Mouse (Mus musculus): ENCODE data around the gene Cldn4. TPM values are rescaled to one million over a fixed set of nuclear protein-coding genes. Genes with fewer than 3 reads are reported as not detected.

Cldn4 gene
- polyA plus RNA-seq, 1 experiment from 2014 or later: 76.1 TPM

GRCm38 (mm10) chr5:134955491-134955890, 8.8 kb upstream of the Cldn4 start:
- no peak overlapping the region for H3K9ac ChIP-seq (ENCODE audit: low read depth, low read length)
- H3K27ac ChIP-seq (ENCODE audit: low read depth, low read length): no peak overlapping the region
- no peaks in the 10 kb centered on the region for H3K9me3 ChIP-seq (ENCODE audit: control insufficient read depth, low read length)
- H3K36me3 ChIP-seq (ENCODE audit: control insufficient read depth, insufficient read depth, low read length): no peaks in the 10 kb centered on the region
- no peak for ATAC-seq (ENCODE audit: low FRiP score, low TSS enrichment)
- H3K27me3 ChIP-seq (ENCODE audit: control insufficient read depth, insufficient read depth, low read length): no peaks in the 10 kb centered on the region
- no peak overlapping the region for H3K4me2 ChIP-seq (replicated peaks; ENCODE audit: low read depth, low read length)
- H3K4me1 ChIP-seq (ENCODE audit: control insufficient read depth, insufficient read depth, low read length): no peaks in the 10 kb centered on the region; the same call in 1 of the 2 replicates
- no peak overlapping the region for H3K4me3 ChIP-seq (ENCODE audit: low read length)
- 53% methylated on average over 5 of the region's 5 CpGs for WGBS

GRCm38 (mm10) chr5:134951053-134951884, 4.5 kb upstream of the Cldn4 start:
- Histone ChIP-seq H3K27ac (ENCODE audit: low read depth, low read length) (peak overlapping the region; percentile 76), H3K4me3 (ENCODE audit: low read length) (peak overlapping the region; percentile 2; the same call in 1 of the 2 replicates)

GRCm38 (mm10) chr5:134948085-134948439, 1.3 kb upstream of the Cldn4 start:
- no peak for ATAC-seq (ENCODE audit: low FRiP score, low TSS enrichment)
- H3K9ac ChIP-seq (ENCODE audit: low read depth, low read length): no peak overlapping the region
- peaks cover 12% of the 10 kb centered on the region; the same call in 1 of the 2 replicates for H3K4me1 ChIP-seq (ENCODE audit: control insufficient read depth, insufficient read depth, low read length)
- no peak overlapping the region for H3K4me3 ChIP-seq (ENCODE audit: low read length)
- no peaks in the 10 kb centered on the region for H3K9me3 ChIP-seq (ENCODE audit: control insufficient read depth, low read length)
- peaks cover 20% of the 10 kb centered on the region for H3K27me3 ChIP-seq (ENCODE audit: control insufficient read depth, insufficient read depth, low read length)
- WGBS: 67% methylated on average over 4 of the region's 4 CpGs
- H3K4me2 ChIP-seq (replicated peaks; ENCODE audit: low read depth, low read length): no peak overlapping the region
- H3K36me3 ChIP-seq (ENCODE audit: control insufficient read depth, insufficient read depth, low read length): no peaks in the 10 kb centered on the region
- H3K27ac ChIP-seq (ENCODE audit: low read depth, low read length): no peak overlapping the region

More at GRCm38 (mm10) chr5:134951053-134951884, 4.5 kb upstream of the Cldn4 start:
- Histone ChIP-seq H3K27me3 (ENCODE audit: control insufficient read depth, insufficient read depth, low read length) (peaks cover 9% of the 10 kb centered on the region), H3K4me1 (ENCODE audit: control insufficient read depth, insufficient read depth, low read length) (peaks cover 12% of the 10 kb centered on the region; the same call in 1 of the 2 replicates), H3K4me2 (replicated peaks; ENCODE audit: low read depth, low read length) (peak overlapping the region; percentile 28), H3K36me3 (ENCODE audit: control insufficient read depth, insufficient read depth, low read length) (no peaks in the 10 kb centered on the region), H3K9me3 (ENCODE audit: control insufficient read depth, low read length) (no peaks in the 10 kb centered on the region), H3K9ac (ENCODE audit: low read depth, low read length) (no peak overlapping the region)
- 10% methylated on average over 19 of the region's 19 CpGs for WGBS
- ATAC-seq (ENCODE audit: low FRiP score, low TSS enrichment): peak; percentile 64; the same call in 1 of the 2 replicates

GRCm38 (mm10) chr5:134947420-134948084, 818 bp upstream of the Cldn4 start:
- no peak overlapping the region for H3K4me3 ChIP-seq (ENCODE audit: low read length)
- no peaks in the 10 kb centered on the region for H3K36me3 ChIP-seq (ENCODE audit: control insufficient read depth, insufficient read depth, low read length)
- 42% methylated on average over 5 of the region's 5 CpGs for WGBS
- H3K4me2 ChIP-seq (replicated peaks; ENCODE audit: low read depth, low read length): peak overlapping the region; percentile 17; the same call in 1 of the 2 replicates
- H3K9ac ChIP-seq (ENCODE audit: low read depth, low read length): no peak overlapping the region
- no peak for ATAC-seq (ENCODE audit: low FRiP score, low TSS enrichment)
- no peaks in the 10 kb centered on the region for H3K9me3 ChIP-seq (ENCODE audit: control insufficient read depth, low read length)
- H3K27ac ChIP-seq (ENCODE audit: low read depth, low read length): peak overlapping the region; percentile 83
- peaks cover 12% of the 10 kb centered on the region; the same call in 1 of the 2 replicates for H3K4me1 ChIP-seq (ENCODE audit: control insufficient read depth, insufficient read depth, low read length)
- peaks cover 20% of the 10 kb centered on the region for H3K27me3 ChIP-seq (ENCODE audit: control insufficient read depth, insufficient read depth, low read length)

- WGBS: 18% methylated on average over 43 of the region's 43 CpGs
- peak; percentile 24; the same call in 1 of the 2 replicates for ATAC-seq (ENCODE audit: low FRiP score, low TSS enrichment)
- peaks cover 20% of the 10 kb centered on the region for H3K27me3 ChIP-seq (ENCODE audit: control insufficient read depth, insufficient read depth, low read length)
These were observed 474 bp downstream of the Cldn4 start for GRCm38 (mm10) chr5:134946063-134946856.

GRCm38 (mm10) chr5:134945266-134945959, 1.3 kb downstream of the Cldn4 start:
- WGBS: 40% methylated on average over 16 of the region's 19 CpGs
- peaks cover 20% of the 10 kb centered on the region for H3K27me3 ChIP-seq (ENCODE audit: control insufficient read depth, insufficient read depth, low read length)
- peak overlapping the region; percentile 83 for H3K27ac ChIP-seq (ENCODE audit: low read depth, low read length)
- peak overlapping the region; percentile 37 for H3K4me3 ChIP-seq (ENCODE audit: low read length)
- H3K9me3 ChIP-seq (ENCODE audit: control insufficient read depth, low read length): no peaks in the 10 kb centered on the region
- peak overlapping the region; percentile 61 for H3K9ac ChIP-seq (ENCODE audit: low read depth, low read length)
- H3K4me2 ChIP-seq (replicated peaks; ENCODE audit: low read depth, low read length): peak overlapping the region; percentile 31
- peaks cover 12% of the 10 kb centered on the region; the same call in 1 of the 2 replicates for H3K4me1 ChIP-seq (ENCODE audit: control insufficient read depth, insufficient read depth, low read length)
- no peak for ATAC-seq (ENCODE audit: low FRiP score, low TSS enrichment)
- no peaks in the 10 kb centered on the region for H3K36me3 ChIP-seq (ENCODE audit: control insufficient read depth, insufficient read depth, low read length)

More at GRCm38 (mm10) chr5:134946063-134946856, 474 bp downstream of the Cldn4 start:
- Histone ChIP-seq H3K9me3 (ENCODE audit: control insufficient read depth, low read length) (no peaks in the 10 kb centered on the region), H3K36me3 (ENCODE audit: control insufficient read depth, insufficient read depth, low read length) (no peaks in the 10 kb centered on the region), H3K4me3 (ENCODE audit: low read length) (peak overlapping the region; percentile 37), H3K4me1 (ENCODE audit: control insufficient read depth, insufficient read depth, low read length) (peaks cover 12% of the 10 kb centered on the region; the same call in 1 of the 2 replicates), H3K27ac (ENCODE audit: low read depth, low read length) (peak overlapping the region; percentile 83), H3K9ac (ENCODE audit: low read depth, low read length) (peak overlapping the region; percentile 61), H3K4me2 (replicated peaks; ENCODE audit: low read depth, low read length) (peak overlapping the region; percentile 31)

- H3K4me2 ChIP-seq (replicated peaks; ENCODE audit: low read depth, low read length): peak overlapping the region; percentile 31; the same call in 1 of the 2 replicates
- no peaks in the 10 kb centered on the region for H3K9me3 ChIP-seq (ENCODE audit: control insufficient read depth, low read length)
- peak overlapping the region; percentile 37; the same call in 1 of the 2 replicates for H3K4me3 ChIP-seq (ENCODE audit: low read length)
- WGBS: 73% methylated on average over 5 of the region's 5 CpGs
- no peak overlapping the region for H3K27ac ChIP-seq (ENCODE audit: low read depth, low read length)
- peaks cover 20% of the 10 kb centered on the region for H3K27me3 ChIP-seq (ENCODE audit: control insufficient read depth, insufficient read depth, low read length)
- no peaks in the 10 kb centered on the region for H3K36me3 ChIP-seq (ENCODE audit: control insufficient read depth, insufficient read depth, low read length)
- H3K4me1 ChIP-seq (ENCODE audit: control insufficient read depth, insufficient read depth, low read length): peaks cover 12% of the 10 kb centered on the region; the same call in 1 of the 2 replicates
- peak overlapping the region; percentile 31; the same call in 1 of the 2 replicates for H3K9ac ChIP-seq (ENCODE audit: low read depth, low read length)
- ATAC-seq (ENCODE audit: low FRiP score, low TSS enrichment): no peak
These were observed 2.6 kb downstream of the Cldn4 start for GRCm38 (mm10) chr5:134944179-134944578.

GRCm38 (mm10) chr5:134942740-134943139, 4.0 kb downstream of the Cldn4 start:
- H3K9ac ChIP-seq (ENCODE audit: low read depth, low read length): no peak overlapping the region
- no peak overlapping the region for H3K4me3 ChIP-seq (ENCODE audit: low read length)
- H3K9me3 ChIP-seq (ENCODE audit: control insufficient read depth, low read length): no peaks in the 10 kb centered on the region
- ATAC-seq (ENCODE audit: low FRiP score, low TSS enrichment): no peak
- H3K4me1 ChIP-seq (ENCODE audit: control insufficient read depth, insufficient read depth, low read length): peaks cover 12% of the 10 kb centered on the region; the same call in 1 of the 2 replicates
- H3K36me3 ChIP-seq (ENCODE audit: control insufficient read depth, insufficient read depth, low read length): no peaks in the 10 kb centered on the region
- H3K4me2 ChIP-seq (replicated peaks; ENCODE audit: low read depth, low read length): no peak overlapping the region
- 77% methylated on average over 2 of the region's 2 CpGs for WGBS
- peaks cover 20% of the 10 kb centered on the region for H3K27me3 ChIP-seq (ENCODE audit: control insufficient read depth, insufficient read depth, low read length)
- H3K27ac ChIP-seq (ENCODE audit: low read depth, low read length): 0 out of 2 replicates have a peak overlapping the region, but pooled peaks have one; percentile 17

All from kidney, embryonic 14.5 days (tissue).